Mouse (Mus musculus) gonadal fat pad, adult 2 months (tissue): Measurements from ENCODE around the gene Nhs. TPM values are rescaled to one million over a fixed set of nuclear protein-coding genes. Genes with fewer than 3 reads are reported as not detected.

Source experiments
- DNase-seq: peaks from one replicate; pipeline ENCODE4 v3.0.0-alpha.2; 2012; ENCODE audit warnings: low read depth
- polyA plus RNA-seq: library from polyadenylated mRNA; depleted of rRNA; stranded (reverse); fragments of >200 nt; gene quantifications from 2 replicates; pipeline ENCODE4 v1.2.3, GENCODE M21; 2012

Nhs gene
- polyA plus RNA-seq, 1 experiment, result 0.50 TPM

DNA sequence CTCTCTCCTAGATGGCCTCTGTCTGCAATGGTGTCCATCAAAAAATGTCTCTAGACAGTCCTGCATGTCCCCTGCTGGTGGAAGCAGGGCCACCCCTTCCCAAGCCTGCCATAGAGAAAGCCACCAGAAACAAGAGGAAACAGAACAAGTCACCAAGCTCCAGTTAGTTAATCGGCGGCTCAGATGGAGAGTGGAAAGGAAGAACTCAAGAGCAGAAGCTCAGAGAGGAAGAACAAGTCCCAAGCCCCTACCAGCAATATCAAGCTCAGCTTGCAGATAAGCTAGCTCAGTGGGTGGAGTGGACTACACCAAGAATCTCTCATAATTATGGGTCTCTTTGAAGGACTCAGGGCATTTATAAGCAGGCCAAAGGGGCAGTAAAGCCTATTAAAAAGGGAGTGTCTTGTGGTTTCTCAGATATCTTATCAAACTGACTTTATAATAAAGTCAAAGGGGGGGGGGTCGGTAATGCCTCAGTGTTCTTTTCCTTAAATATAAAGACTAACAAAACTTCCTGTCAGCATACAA, 139.4 kb downstream of the Nhs start:
- DNase-seq, result no peak

- DNase-seq, result no peak
Measured at GRCm38 (mm10) chrX:162017471-162017870, 142.1 kb downstream of the Nhs start.

DNA sequence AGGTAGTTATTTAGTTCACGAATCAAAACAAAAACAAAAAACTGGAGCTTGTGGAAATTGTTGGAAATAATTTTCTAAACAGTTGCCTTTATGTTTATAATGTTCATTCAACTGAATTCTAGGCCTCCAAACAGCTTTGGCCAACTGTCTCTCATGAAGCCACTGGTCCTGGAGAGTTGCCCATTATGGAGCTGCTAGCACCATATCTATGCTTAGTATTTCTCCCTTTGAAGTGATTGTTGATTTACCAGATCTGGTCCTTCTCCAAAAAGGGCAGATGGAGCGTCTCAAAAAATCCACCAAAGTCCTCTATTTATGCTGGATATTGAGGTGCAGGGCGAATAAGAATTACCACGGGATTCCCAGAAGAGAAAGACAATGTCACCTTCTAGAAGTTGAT, 147.0 kb downstream of the Nhs start:
- DNase-seq, result no peak

- DNase-seq, result no peak
Measured at GRCm38 (mm10) chrX:162009876-162010275, 149.7 kb downstream of the Nhs start.

GRCm38 (mm10) chrX:162003818-162004217, 155.7 kb downstream of the Nhs start:
- no peak for DNase-seq

DNA sequence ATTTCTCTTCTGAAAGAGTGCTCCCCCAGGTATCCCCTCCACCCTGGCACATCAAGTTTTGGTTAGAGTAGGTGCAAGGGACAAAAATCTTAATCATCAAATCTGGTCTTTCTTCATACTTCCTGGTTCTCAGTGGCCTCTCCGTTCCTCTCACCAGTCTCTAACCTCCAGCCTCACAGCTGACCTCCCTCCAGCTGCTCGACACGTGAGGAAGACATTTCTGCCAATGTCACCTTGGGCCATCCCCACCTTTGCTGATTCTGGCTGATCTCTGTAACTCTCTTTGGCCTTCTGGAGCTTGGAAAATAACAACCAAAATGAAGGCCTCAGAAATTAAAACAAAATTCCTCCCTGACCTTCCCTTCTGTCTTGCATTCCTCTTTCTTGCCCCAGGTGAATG, 160.7 kb downstream of the Nhs start:
- DNase-seq, result no peak

DNA sequence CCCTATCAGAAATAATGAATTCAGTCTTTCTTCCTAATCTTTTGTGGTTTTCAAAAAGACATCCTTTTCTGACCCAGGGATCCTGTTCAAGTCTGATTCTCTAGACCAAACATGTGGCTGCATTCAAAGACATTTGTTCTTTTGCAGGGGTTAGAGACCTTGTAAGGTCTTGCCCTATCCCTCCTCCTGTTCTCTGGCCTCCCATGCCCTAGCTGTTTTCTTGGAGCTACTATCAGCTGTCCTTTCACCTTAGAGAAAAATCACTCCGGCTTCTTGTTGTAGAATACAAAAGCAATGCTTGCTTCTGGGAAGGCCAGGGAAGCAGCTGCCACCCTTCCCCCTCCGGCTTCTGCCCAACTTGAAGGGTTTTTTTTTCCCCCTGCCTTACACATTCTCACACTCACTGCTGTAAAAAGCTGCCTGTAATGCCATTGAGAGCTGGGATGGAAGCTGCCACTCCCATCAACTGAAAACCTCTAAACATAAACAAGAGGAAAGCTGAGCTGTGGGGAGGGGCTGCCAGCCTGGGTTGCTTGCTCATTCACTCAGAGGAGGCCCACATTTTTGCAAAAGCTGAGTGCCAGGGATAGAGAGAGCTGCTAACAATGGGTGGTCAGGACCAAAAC, 162.2 kb downstream of the Nhs start:
- DNase-seq, result no peak

GRCm38 (mm10) chrX:161990171-161990570, 169.4 kb downstream of the Nhs start:
- DNase-seq, result no peak

DNA sequence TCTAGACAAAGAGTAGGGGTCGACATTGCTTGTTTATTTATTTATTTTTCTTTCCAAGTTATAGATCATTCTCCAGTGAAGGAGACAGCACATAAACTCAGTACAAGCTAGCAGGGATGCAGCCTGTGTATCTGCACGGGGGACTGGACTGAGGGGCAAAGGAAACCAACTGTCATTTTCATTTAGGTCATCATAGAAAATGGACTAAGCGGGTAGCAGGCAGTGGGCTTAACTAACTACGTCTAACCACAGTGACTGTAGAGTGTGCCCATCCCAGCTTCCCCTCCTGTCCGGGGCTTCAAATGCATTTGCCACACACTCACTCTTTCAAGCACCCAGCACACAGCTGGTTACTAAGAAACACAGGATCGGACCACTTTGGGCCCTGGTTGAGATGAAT, 174.6 kb downstream of the Nhs start:
- DNase-seq, result no peak

GRCm38 (mm10) chrX:161981399-161981798, 178.1 kb downstream of the Nhs start:
- no peak for DNase-seq

GRCm38 (mm10) chrX:161979946-161980345, 179.6 kb downstream of the Nhs start:
- no peak for DNase-seq

GRCm38 (mm10) chrX:161977236-161977841, 182.2 kb downstream of the Nhs start:
- no peak for DNase-seq

DNA sequence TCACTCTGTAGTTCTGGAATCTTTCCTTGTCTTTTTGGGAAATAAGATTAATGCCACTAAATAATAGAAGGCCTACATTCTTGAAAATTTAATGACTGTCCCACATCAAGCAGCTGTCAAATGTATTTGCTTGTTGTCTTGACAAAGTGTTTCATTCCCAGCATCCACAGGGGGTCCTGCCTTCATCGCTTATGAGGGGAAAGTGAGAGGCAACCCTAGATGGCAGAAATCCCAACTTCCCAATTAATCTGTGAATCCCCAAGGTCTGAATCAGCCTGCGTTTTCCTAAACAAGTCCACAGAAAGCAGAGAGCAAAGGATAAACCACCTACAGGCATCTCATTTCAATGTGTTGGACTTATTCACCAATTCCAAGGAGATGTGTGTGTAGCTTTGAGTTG, 183.2 kb downstream of the Nhs start:
- DNase-seq, result no peak

- DNase-seq, result no peak
Measured at GRCm38 (mm10) chrX:161973572-161973971, 186.0 kb downstream of the Nhs start.

DNA sequence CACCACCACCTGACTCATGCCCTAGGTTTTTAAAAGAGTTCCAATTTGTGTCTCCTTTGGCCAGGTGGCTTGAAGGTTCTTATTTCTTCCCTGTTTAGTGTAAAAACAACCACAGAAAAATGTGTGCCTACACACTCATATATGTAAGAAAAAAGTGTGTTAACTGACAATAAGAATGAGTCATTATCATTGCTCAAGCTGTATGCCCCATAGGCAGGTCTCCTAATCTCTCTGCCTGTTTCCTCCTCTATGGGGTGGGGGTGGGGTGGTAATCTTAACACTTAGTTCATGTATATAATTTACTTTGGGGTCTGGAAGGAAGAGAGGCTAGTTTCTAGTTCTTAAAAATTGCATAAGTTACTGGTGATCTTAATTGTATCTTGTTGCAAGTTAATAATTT, 186.8 kb downstream of the Nhs start:
- DNase-seq, result no peak

DNA sequence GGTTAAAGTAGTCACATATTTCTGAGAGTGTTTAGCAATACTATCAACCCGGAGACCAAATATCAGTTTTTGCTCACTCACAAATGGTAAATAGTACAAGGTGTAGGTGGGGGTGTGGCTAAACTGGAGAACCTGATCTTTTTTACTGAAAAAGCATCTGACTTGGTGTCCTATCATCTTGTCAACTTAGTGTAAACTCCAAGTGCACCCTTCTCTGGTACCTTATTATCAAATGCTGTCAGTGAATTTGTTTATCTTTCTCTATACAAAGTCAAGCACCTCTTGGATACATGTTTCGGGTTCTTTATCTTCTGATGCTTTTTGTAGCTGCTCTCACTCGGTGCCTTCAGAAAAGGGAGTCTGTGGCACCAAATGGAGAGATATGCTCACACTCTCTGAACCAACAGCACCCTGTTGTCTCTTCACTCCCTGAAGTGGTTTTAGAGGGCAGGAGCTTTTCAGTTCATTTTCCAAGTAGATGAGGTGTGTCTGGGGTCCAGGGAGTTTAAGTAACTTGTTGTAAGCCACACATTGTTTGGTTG, 187.5 kb downstream of the Nhs start:
- DNase-seq, result no peak

DNA sequence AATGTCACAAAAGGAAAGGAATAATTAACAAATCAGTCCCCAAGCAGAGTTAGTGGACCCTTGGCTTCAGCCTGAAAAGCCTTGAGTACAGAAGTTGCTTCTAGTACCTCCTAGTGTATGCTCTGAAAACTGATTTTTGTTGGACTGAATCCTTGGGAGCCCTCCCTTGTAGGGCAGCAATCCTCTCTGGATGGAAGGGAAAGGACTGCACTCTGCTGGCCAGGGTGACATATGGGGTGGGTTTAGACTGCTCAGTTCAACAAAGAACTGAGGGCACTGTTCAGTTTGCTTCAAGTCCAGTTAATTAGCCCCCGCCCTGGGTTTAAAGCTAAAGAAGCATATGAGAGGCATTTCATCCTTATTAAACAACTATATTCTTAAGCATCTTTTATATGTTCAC, 188.4 kb downstream of the Nhs start:
- no peak for DNase-seq

- no peak for DNase-seq
Measured at GRCm38 (mm10) chrX:161967692-161968091, 191.8 kb downstream of the Nhs start.

DNA sequence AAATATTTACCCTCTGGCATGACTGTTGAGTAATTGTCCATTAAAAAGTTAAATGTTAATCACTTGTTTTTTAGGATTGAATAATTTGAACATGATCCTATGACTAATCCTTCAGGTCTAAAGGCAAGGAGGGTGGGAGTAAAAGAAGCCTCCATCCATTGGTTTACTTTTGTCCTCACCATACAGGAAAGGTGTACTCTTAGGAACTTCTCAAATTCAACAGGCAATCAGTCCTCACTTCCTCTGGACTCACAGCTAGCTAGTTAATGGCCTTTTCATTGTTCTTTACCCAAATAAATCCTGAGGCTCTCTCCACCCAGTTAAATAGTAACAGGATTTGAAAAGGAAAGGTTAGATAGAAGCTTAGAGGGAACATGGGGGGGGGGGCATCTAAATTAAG, 196.2 kb downstream of the Nhs start:
- no peak for DNase-seq

DNA sequence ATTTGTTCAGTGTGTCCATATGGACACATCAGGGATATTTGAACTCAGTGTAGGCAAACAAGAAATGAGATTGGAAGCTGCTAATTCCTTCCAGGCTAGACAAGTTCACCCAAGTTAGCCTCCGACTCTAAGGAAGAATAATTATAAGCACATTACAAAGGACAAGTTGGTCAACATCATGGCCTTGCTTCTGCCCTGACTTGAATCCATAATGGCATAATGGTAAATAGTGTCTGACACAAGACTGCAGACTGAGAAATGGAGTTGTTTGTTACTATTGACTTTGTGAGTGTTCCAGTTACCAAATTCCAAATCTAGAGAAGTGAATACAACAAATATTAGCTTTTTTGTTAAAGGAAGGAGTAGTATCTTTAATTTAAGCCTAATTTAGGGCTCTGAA, 196.7 kb downstream of the Nhs start:
- DNase-seq, result no peak

- no peak for DNase-seq
Measured at GRCm38 (mm10) chrX:161961756-161962155, 197.8 kb downstream of the Nhs start.

DNA sequence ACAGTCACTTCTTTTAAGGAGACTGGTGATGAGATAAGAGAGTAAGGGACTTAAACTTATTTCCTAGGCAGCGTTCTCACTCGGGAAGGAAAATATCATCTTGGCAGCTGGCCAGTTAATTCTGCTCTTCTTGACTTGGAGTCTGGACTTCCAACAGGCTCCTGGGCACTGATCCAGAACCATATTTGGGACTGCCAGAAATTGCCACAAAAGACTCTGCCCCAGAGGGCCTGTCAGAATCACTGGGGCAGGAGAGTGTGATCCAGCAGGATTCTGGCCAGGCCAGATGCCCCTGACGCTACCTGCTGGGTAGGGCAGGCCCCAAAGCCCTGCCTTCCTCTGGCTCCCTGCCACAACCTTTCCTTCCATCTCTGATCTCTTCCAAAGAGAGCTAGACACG, 198.4 kb downstream of the Nhs start:
- DNase-seq, result no peak

DNA sequence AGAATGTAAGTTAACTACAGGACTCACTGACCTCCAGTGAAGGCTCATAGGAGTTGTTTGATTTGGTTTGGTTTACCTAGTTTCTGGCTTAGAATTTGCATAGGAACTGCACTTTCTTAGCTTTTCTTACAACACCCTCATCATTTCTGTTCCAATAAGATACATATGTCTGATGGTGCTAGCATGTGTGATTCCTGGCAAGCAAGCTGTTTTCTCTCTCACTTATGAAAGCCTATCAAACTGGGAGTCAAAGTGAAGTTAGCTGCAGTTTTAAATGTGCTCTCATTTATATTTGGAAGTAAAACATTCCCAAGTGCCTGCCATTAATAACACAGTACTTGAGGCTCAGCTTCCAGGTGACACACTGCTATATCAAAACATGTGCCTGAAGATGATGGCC, 207.2 kb downstream of the Nhs start:
- DNase-seq, result no peak
